Mouse (Mus musculus): ENCODE data around the gene L3hypdh.

GRCm38 (mm10) chr12:72036097-72036661, 49.1 kb downstream of the L3hypdh start:
- no peak for TF ChIP-seq POLR2A (IDR thresholded peaks at IDR 0.05; ENCODE audit: borderline replicate concordance, insufficient read depth, low read length)
- TF ChIP-seq CTCF (IDR thresholded peaks at IDR 0.05; ENCODE audit: borderline replicate concordance, insufficient read depth, low read depth, low read length): no peak

Data from cerebellum, adult 2 months (tissue).